Mouse (Mus musculus) embryonic facial prominence, embryonic 11.5 days (tissue): ENCODE measurements around the gene Dbr1. TPM values are rescaled to one million over a fixed set of nuclear protein-coding genes. Genes with fewer than 3 reads are reported as not detected.
A peak's percentile ranks its signal among the peaks of the same experiment; 100 is the strongest.

Experiments used
- ATAC-seq: fragments of 200-750 bp; cut with Nextera tagmentation; replicated peaks from 2 replicates; pipeline ENCODE4 v1.8.0; 2017; ENCODE audit warnings: low read depth; ENCODE audit not compliant: insufficient number of reproducible peaks, low FRiP score, low TSS enrichment
- DNase-seq: peaks from one replicate; pipeline ENCODE4 v3.0.0-alpha.2; 2015; ENCODE audit warnings: low spot score
- H3K27ac ChIP-seq: fragments of 300-500 bp; sonication (generic); replicated peaks from 2 replicates; pipeline ENCODE4 v1.5.1; 2014; ENCODE audit warnings: mild to moderate bottlenecking, low read depth, low read length, control low read depth
- H3K27me3 ChIP-seq: fragments of 300-500 bp; sonication (generic); 2 replicates; pipeline ENCODE4 v1.6.1; 2014; ENCODE audit warnings: mild to moderate bottlenecking, low read length, moderate library complexity, mixed read lengths; ENCODE audit not compliant: control insufficient read depth, insufficient read depth
- H3K36me3 ChIP-seq: fragments of 300-500 bp; sonication (generic); replicated peaks from 2 replicates; pipeline ENCODE4 v1.6.1; 2014; ENCODE audit warnings: low read depth, mild to moderate bottlenecking, low read length, moderate library complexity, mixed read lengths; ENCODE audit not compliant: control insufficient read depth, insufficient read depth
- H3K4me1 ChIP-seq: fragments of 300-500 bp; sonication (generic); 2 replicates; pipeline ENCODE4 v1.6.1; 2014; ENCODE audit warnings: low read length, mixed read lengths; ENCODE audit not compliant: control insufficient read depth, insufficient read depth
- H3K4me2 ChIP-seq: fragments of 300-500 bp; sonication (generic); 2 replicates; pipeline ENCODE4 v1.6.1; 2014; ENCODE audit warnings: low read depth, mild to moderate bottlenecking, control low read depth, low read length, moderate library complexity
- H3K4me3 ChIP-seq: fragments of 300-500 bp; sonication (generic); 2 replicates; pipeline ENCODE4 v1.5.1; 2014; ENCODE audit warnings: low read depth, low read length, control low read depth
- H3K9ac ChIP-seq: fragments of 300-500 bp; sonication (generic); replicated peaks from 2 replicates; pipeline ENCODE4 v1.6.1; 2014; ENCODE audit warnings: mild to moderate bottlenecking, control low read depth, low read length
- H3K9me3 ChIP-seq: fragments of 300-500 bp; sonication (generic); replicated peaks from 2 replicates; pipeline ENCODE4 v1.6.1; 2016; ENCODE audit warnings: mild to moderate bottlenecking, low read length, inconsistent platforms, mixed read lengths; ENCODE audit not compliant: control insufficient read depth
- WGBS: fragments of 180-500 bp; shearing (Covaris S2); extraction: QIAGEN DNeasy Blood & Tissue Kit; methylation state at CpG from one replicate; pipeline ENCODE4 v1.1.7; 2014; 5-methylcytosine and 5-hydroxymethylcytosine counted together
- polyA plus RNA-seq: library from polyadenylated mRNA; unstranded; fragments of >200 nt; fragmentation: Nextera tagmentation; extraction: Ambion mirVana; gene quantifications from 2 replicates; pipeline ENCODE4 v1.2.1, GENCODE M21; 2014

Dbr1 gene
- polyA plus RNA-seq, result 32.7 and 34.8 TPM in 2 replicates

DNA sequence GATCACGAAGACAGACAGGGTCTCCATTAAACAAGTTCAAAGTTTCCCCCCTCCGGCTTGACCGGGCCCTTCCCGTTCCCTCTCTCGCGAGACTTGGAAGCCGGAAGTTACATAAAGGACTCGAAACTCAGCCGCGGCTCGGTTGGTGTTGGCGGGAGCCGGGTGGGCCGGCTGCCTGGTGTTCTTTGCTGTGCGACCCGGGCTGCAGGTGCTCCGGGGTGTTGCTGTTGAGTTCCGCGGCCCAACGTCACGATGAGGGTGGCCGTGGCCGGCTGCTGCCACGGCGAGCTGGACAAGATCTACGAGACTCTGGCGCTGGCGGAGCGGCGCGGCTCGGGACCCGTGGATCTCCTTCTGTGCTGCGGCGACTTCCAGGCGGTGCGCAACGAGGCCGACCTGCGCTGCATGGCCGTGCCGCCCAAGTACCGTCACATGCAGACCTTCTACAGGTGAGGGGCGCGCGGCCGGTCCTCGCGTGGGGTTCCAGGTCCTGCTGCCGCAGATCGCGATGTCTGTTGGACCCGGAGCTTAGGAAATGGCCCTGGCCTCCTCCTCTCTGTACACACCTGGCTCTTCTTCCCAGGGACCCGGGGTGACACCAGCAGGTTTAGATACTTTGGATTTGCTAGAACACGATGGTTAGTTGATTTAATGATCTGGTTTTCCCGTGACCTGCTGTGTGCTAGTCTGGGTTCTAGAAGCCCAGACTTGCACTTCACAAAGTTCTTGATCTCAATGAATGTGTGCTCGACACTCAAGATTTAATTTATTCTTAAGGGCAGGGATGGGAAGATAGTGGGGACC lies at the start of gene Dbr1:
TSS of gene Dbr1 (plus strand) at position 123 of the 804 bp plus-strand sequence.
- Histone ChIP-seq H3K4me2 (peak within 1 kb of the TSS; percentile 74), H3K4me1 (no peaks in the 10 kb centered on the region), H3K27ac (peak within 1 kb of the TSS; percentile 59), H3K36me3 (no peaks in the 10 kb centered on the region; the same call in 1 of the 2 replicates), H3K9me3 (no peaks in the 10 kb centered on the region), H3K27me3 (no peaks in the 10 kb centered on the region), H3K9ac (peak within 1 kb of the TSS; percentile 96), H3K4me3 (peak within 1 kb of the TSS; percentile 94)
- DNase-seq (peak; percentile 97), ATAC-seq (peak; percentile 89)
- WGBS, result under 1% methylated on average over 57 of the region's 57 CpGs

DNA sequence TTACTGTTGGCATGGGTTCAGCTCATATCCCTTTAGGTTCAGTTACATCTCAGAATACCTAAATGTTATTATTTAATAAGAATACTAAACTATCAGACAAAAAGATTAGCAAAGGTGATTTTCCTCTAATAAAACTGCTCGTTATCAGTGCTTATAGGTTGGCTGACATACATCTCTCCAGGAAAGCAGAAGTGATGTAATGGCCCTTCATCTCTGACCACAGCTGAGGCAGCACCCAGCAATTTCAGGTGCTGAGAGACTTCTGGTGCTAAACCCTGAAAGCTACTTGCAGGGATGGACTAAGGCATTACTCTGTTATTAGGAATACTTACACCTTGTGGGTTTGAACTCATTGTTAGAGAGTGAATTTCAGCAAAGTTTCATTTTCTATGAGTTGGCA lies 43.7 kb upstream of the Dbr1 start:
- H3K9ac ChIP-seq, result no peak overlapping the region
- DNase-seq, result no peak
- no peak overlapping the region for H3K27ac ChIP-seq
- H3K4me1 ChIP-seq, result no peaks in the 10 kb centered on the region
- no peaks in the 10 kb centered on the region for H3K9me3 ChIP-seq
- H3K27me3 ChIP-seq, result no peaks in the 10 kb centered on the region
- H3K4me3 ChIP-seq, result no peak overlapping the region
- 94% methylated on average over 1 of the region's 1 CpGs for WGBS
- no peak overlapping the region for H3K4me2 ChIP-seq
- no peaks in the 10 kb centered on the region; the same call in 1 of the 2 replicates for H3K36me3 ChIP-seq
- ATAC-seq, result no peak

DNA sequence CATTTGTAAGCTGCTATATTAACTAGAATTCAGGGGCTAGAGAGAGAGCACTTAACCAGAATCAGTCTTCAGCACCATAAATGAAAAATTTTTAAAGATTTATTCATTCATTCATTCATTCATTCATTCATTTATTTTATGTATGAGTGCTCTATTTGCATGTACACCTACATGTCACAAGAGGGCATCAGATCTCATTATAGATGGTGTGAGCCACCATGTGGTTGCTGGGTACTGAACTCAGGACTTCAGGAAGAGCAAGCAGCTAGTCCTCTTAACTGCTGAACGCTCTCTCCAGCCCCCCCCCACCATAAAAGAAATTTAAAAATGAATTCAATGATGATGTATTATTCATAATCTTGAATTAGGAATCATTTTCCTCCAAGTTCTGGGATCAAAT lies 29.3 kb upstream of the Dbr1 start:
- DNase-seq (no peak), ATAC-seq (no peak)
- H3K4me1 ChIP-seq, result no peaks in the 10 kb centered on the region
- no peak overlapping the region for H3K4me3 ChIP-seq
- no peaks in the 10 kb centered on the region for H3K36me3 ChIP-seq
- H3K27ac ChIP-seq, result no peak overlapping the region
- no peaks in the 10 kb centered on the region for H3K27me3 ChIP-seq
- 100% methylated on average over 1 of the region's 1 CpGs for WGBS
- no peak overlapping the region for H3K4me2 ChIP-seq
- H3K9ac ChIP-seq, result no peak overlapping the region
- H3K9me3 ChIP-seq, result no peaks in the 10 kb centered on the region

DNA sequence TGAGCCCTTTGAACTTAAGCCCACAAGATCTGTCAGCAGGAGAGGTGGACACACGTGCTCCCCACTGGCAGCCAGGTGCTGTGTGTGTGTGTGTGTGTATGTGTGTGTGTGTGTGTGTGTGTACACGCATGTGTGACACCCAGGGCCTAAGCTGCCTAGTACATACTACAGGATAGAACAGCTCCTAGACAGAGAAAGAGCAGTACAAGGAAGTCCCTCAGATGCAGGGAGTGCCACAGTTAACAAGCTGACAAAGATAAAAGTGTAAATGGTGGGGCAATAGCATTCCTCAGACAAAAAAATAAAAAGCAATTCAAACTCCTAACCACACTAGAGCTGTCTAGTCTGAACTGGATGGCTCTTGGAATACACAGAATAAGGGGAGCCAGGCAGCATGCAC lies 23.5 kb upstream of the Dbr1 start:
- ATAC-seq (no peak), DNase-seq (no peak)
- H3K4me1 ChIP-seq, result no peaks in the 10 kb centered on the region
- H3K4me2 ChIP-seq, result no peak overlapping the region
- no peak overlapping the region for H3K27ac ChIP-seq
- 67% methylated on average over 2 of the region's 2 CpGs for WGBS
- no peak overlapping the region for H3K9ac ChIP-seq
- H3K27me3 ChIP-seq, result no peaks in the 10 kb centered on the region
- H3K36me3 ChIP-seq, result no peaks in the 10 kb centered on the region
- no peaks in the 10 kb centered on the region for H3K9me3 ChIP-seq
- no peak overlapping the region for H3K4me3 ChIP-seq

DNA sequence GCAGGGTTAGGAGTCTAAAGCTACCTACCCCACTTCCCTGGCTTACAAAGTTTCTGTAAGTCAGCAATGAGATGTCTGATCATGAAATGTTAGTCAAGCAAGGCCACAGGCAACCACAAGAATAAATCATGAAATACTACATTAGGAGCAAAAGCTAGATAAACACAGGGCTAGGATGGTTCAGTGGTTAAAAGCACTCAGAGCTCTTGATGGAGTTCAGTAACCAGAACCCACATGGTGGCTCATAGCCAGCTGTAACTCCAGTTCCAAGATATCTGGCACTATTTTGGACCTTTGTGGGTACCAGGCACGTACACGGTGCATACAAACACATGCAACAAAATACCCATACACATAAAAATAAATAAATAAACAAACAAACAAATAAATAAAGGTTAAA lies 22.6 kb upstream of the Dbr1 start:
- no peaks in the 10 kb centered on the region for H3K36me3 ChIP-seq
- DNase-seq (no peak), ATAC-seq (no peak)
- 94% methylated on average over 2 of the region's 2 CpGs for WGBS
- H3K9ac ChIP-seq, result no peak overlapping the region
- no peak overlapping the region for H3K27ac ChIP-seq
- no peak overlapping the region for H3K4me3 ChIP-seq
- no peaks in the 10 kb centered on the region for H3K4me1 ChIP-seq
- no peak overlapping the region for H3K4me2 ChIP-seq
- H3K27me3 ChIP-seq, result no peaks in the 10 kb centered on the region
- no peaks in the 10 kb centered on the region for H3K9me3 ChIP-seq

DNA sequence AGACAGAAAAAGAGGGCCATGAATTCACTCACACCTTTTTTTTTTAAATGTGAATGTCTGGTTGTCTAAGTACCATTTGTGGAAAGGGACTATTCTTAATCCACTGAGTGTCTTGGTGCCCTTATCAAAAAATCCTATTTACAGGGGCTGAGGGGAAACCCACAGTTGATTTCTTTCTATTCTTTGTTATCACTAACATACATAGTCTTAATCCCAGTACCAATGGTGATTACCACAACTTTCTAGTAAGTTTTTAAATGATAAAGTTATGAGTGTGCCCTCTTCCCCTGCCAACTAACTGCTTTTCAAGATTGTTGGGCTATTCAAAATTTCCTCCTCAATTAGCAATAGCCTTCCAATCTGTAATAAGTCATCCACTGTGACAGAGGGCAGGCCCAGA lies 21.5 kb upstream of the Dbr1 start:
- Histone ChIP-seq H3K27me3 (no peaks in the 10 kb centered on the region), H3K27ac (no peak overlapping the region), H3K4me3 (no peak overlapping the region), H3K4me2 (no peak overlapping the region), H3K4me1 (no peaks in the 10 kb centered on the region), H3K36me3 (no peaks in the 10 kb centered on the region), H3K9me3 (no peaks in the 10 kb centered on the region), H3K9ac (no peak overlapping the region)
- no peak for ATAC-seq
- DNase-seq, result no peak

DNA sequence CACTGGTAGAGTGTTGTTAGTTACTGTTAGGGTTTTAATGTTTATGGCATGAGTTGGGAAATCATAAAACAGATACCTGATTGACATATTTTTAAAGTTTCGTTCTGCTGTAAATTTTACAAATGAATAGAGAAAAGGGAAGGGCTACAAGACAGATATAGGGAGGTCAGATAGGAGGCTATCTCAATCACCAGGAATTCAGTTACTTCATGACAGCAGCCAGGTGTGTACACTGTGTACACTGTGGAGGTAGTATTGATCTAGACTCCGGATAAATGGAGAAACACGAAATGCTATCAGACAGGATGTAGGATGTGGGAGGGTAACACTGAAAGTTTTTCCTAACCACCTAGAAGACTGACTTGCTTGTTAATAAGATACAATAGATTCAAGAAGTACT lies 20.3 kb upstream of the Dbr1 start:
- Histone ChIP-seq H3K4me1 (no peaks in the 10 kb centered on the region), H3K36me3 (no peaks in the 10 kb centered on the region), H3K27me3 (no peaks in the 10 kb centered on the region), H3K9me3 (no peaks in the 10 kb centered on the region), H3K4me3 (no peak overlapping the region), H3K4me2 (no peak overlapping the region), H3K27ac (no peak overlapping the region), H3K9ac (no peak overlapping the region)
- DNase-seq (no peak), ATAC-seq (no peak)
- 94% methylated on average over 3 of the region's 3 CpGs for WGBS

DNA sequence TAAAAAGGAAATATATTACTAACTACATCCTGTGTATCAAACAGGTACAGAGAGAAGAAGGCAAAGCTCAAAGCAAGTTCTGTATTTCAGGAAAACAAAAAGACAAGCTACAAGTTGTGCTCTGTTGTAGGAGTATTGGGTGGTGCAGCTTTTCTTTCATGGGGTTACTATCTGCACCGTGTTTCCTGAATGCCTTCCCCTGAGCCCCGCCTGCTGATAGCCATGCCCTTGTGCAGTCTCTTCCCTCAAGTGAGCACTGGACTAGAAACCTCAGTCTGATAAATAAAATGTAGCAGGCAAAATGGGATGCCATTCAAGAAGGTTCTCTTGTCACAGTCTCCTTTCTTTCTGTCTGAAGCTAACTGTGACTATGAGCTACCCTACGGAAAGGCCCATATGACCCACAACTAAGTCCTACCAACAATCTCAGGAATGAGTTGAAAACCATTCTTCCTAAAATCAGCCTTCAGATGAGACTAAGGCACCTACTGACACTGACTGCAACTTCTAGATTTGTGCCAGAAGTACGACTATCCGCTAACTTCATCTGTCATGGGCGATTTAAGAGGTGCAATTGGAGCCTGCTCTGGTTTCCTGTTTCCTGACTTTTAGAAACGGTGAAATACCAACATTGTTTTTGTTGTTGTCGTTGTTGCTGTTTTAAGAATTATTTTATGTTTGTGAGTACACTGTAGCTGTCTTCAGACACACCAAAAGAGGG lies 17.9 kb upstream of the Dbr1 start:
- Histone ChIP-seq H3K36me3 (no peaks in the 10 kb centered on the region), H3K9ac (no peak overlapping the region), H3K27ac (no peak overlapping the region), H3K27me3 (no peaks in the 10 kb centered on the region), H3K4me3 (no peak overlapping the region), H3K9me3 (no peaks in the 10 kb centered on the region), H3K4me2 (no peak overlapping the region), H3K4me1 (no peaks in the 10 kb centered on the region)
- WGBS, result 83% methylated on average over 8 of the region's 8 CpGs
- DNase-seq (no peak), ATAC-seq (no peak)
